Mouse (Mus musculus): ENCODE measurements around the gene Zfp664.

Zfp664 gene

GRCm38 (mm10) chr5:124873096-124873495, 10.6 kb downstream of the Zfp664 start:
- DNase-seq (ENCODE audit: low spot score), result no peak

GRCm38 (mm10) chr5:124873890-124874601, 11.6 kb downstream of the Zfp664 start:
- no peak for DNase-seq (ENCODE audit: low spot score)

- no peak for DNase-seq (ENCODE audit: low spot score)
Measured at GRCm38 (mm10) chr5:124879251-124879650, 16.8 kb downstream of the Zfp664 start.

GRCm38 (mm10) chr5:124879801-124880200, 17.3 kb downstream of the Zfp664 start:
- no peak for DNase-seq (ENCODE audit: low spot score)

- DNase-seq (ENCODE audit: low spot score), result no peak
Measured at GRCm38 (mm10) chr5:124883877-124884276, 21.4 kb downstream of the Zfp664 start.

GRCm38 (mm10) chr5:124888661-124889060, 26.2 kb downstream of the Zfp664 start:
- no peak for DNase-seq (ENCODE audit: low spot score)

GRCm38 (mm10) chr5:124891921-124892370, 29.5 kb downstream of the Zfp664 start:
- DNase-seq (ENCODE audit: low spot score), result no peak

GRCm38 (mm10) chr5:124896135-124896534, 33.6 kb downstream of the Zfp664 start:
- no peak for DNase-seq (ENCODE audit: low spot score)

GRCm38 (mm10) chr5:124899945-124900631, 37.6 kb downstream of the Zfp664 start:
- DNase-seq (ENCODE audit: low spot score), result peak; percentile 85

- DNase-seq (ENCODE audit: low spot score), result no peak
Measured at GRCm38 (mm10) chr5:124900738-124901490, 38.4 kb downstream of the Zfp664 start.

GRCm38 (mm10) chr5:124901675-124902074, 39.2 kb downstream of the Zfp664 start:
- peak; percentile 16 for DNase-seq (ENCODE audit: low spot score)

GRCm38 (mm10) chr5:124902195-124902594, 39.7 kb downstream of the Zfp664 start:
- DNase-seq (ENCODE audit: low spot score), result no peak

- DNase-seq (ENCODE audit: low spot score), result no peak
Measured at GRCm38 (mm10) chr5:124903852-124904251, 41.4 kb downstream of the Zfp664 start.

- no peak for DNase-seq (ENCODE audit: low spot score)
Measured at GRCm38 (mm10) chr5:124906890-124907289, 44.4 kb downstream of the Zfp664 start.

- peak; percentile 84 for DNase-seq (ENCODE audit: low spot score)
Measured at GRCm38 (mm10) chr5:124908860-124909259, 46.4 kb downstream of the Zfp664 start.

GRCm38 (mm10) chr5:124912276-124912675, 49.8 kb downstream of the Zfp664 start:
- DNase-seq (ENCODE audit: low spot score), result peak; percentile 31

GRCm38 (mm10) chr5:124912946-124913933, 50.7 kb downstream of the Zfp664 start:
- DNase-seq (ENCODE audit: low spot score), result no peak

- DNase-seq (ENCODE audit: low spot score), result no peak
Measured at GRCm38 (mm10) chr5:124919798-124920197, 57.3 kb downstream of the Zfp664 start.

GRCm38 (mm10) chr5:124921410-124921809, 58.9 kb downstream of the Zfp664 start:
- no peak for DNase-seq (ENCODE audit: low spot score)

GRCm38 (mm10) chr5:124922356-124923352, 60.2 kb downstream of the Zfp664 start:
- DNase-seq (ENCODE audit: low spot score), result no peak
